18 mouse cellular contexts compared by ENCODE assay signal in genomic region chr13:18172334-18172733, GRCm38 (mm10).
DNase-seq lines count a peak whose midpoint lies in the region; ATAC-seq lines count a peak whose summit lies in the region.
"Had no signal": no experiment of that assay in that cellular context is flagged by ENCODE, and none has a peak within 500 bp of the region (broad histone marks: within the 10 kb centered on the region; RNA-seq: fewer than 3 reads in every experiment).

No protein-coding gene starts in this region.

- no peaks in the 10 kb centered on the region for H3K9me3 ChIP-seq in midbrain, embryonic 12.5 days
- H3K9me3 ChIP-seq in midbrain, embryonic 13.5 days, result no peaks in the 10 kb centered on the region
- H3K9me3 ChIP-seq: embryonic facial prominence, embryonic 15.5 days; lung, embryonic 15.5 days had no signal

- peak; percentile 13 for DNase-seq in embryo, embryonic 11 days
- DNase-seq in embryo, embryonic 10.5 days (ENCODE audit: low spot score), result no peak
- DNase-seq in kidney, postnatal 14 days, result peak; percentile 21
- DNase-seq in yolk sac, embryonic 10.5 days (ENCODE audit: low spot score), result peak; percentile 35
- DNase-seq in spleen, postnatal 4 days (ENCODE audit: low spot score in 2 of 2), result no peak
- no peak for DNase-seq in urinary bladder, postnatal 4 days (ENCODE audit: low spot score in 2 of 2)
- DNase-seq: B cell, adult 2 months; cerebellum, adult 18-20 months; heart, postnatal 10 days; thymus, postnatal 36 days had no signal

- 30% methylated on average over 9 of the region's 9 CpGs for WGBS in midbrain, embryonic 12.5 days
- WGBS in midbrain, embryonic 13.5 days, result 27% methylated on average over 9 of the region's 9 CpGs

- no peak overlapping the region for H3K4me3 ChIP-seq in midbrain, embryonic 12.5 days
- no peak overlapping the region for H3K4me3 ChIP-seq in midbrain, embryonic 13.5 days (replicated peaks)
- H3K4me3 ChIP-seq: embryonic facial prominence, embryonic 15.5 days; lung, embryonic 15.5 days; myocyte had no signal

- peak; percentile 34; the same call in 1 of the 2 replicates for ATAC-seq in midbrain, embryonic 12.5 days (ENCODE audit: low FRiP score, low read depth)
- no peak for ATAC-seq in midbrain, embryonic 13.5 days
- ATAC-seq: forebrain, embryonic 16.5 days; Patski had no signal

- H3K27me3 ChIP-seq in midbrain, embryonic 12.5 days, result no peaks in the 10 kb centered on the region
- H3K27me3 ChIP-seq in midbrain, embryonic 13.5 days, result no peaks in the 10 kb centered on the region
- H3K27me3 ChIP-seq: embryonic facial prominence, embryonic 15.5 days; lung, embryonic 15.5 days had no signal

- no peak overlapping the region for H3K9ac ChIP-seq in midbrain, embryonic 12.5 days (replicated peaks)
- no peak overlapping the region for H3K9ac ChIP-seq in midbrain, embryonic 13.5 days (replicated peaks)
- H3K9ac ChIP-seq: embryonic facial prominence, embryonic 15.5 days; lung, embryonic 15.5 days had no signal

- H3K36me3 ChIP-seq in midbrain, embryonic 12.5 days, result no peaks in the 10 kb centered on the region
- no peaks in the 10 kb centered on the region for H3K36me3 ChIP-seq in midbrain, embryonic 13.5 days
- H3K36me3 ChIP-seq: embryonic facial prominence, embryonic 15.5 days; lung, embryonic 15.5 days had no signal

- H3K4me1 ChIP-seq in midbrain, embryonic 12.5 days, result 0 out of 2 replicates have a peak, but pooled peaks cover 6% of the 10 kb centered on the region
- H3K4me1 ChIP-seq in midbrain, embryonic 13.5 days (replicated peaks), result peaks cover 4% of the 10 kb centered on the region; the same call in 1 of the 2 replicates
- H3K4me1 ChIP-seq: embryonic facial prominence, embryonic 15.5 days; lung, embryonic 15.5 days had no signal

- no peak overlapping the region for H3K4me2 ChIP-seq in midbrain, embryonic 12.5 days (replicated peaks)
- H3K4me2 ChIP-seq in midbrain, embryonic 13.5 days (replicated peaks), result no peak overlapping the region
- H3K4me2 ChIP-seq: embryonic facial prominence, embryonic 15.5 days; lung, embryonic 15.5 days had no signal

- H3K27ac ChIP-seq in midbrain, embryonic 12.5 days (replicated peaks), result no peak overlapping the region
- H3K27ac ChIP-seq in midbrain, embryonic 13.5 days, result no peak overlapping the region
- H3K27ac ChIP-seq: embryonic facial prominence, embryonic 15.5 days; lung, embryonic 15.5 days; stomach, postnatal 0 days had no signal

Comparison
In these comparisons a context has a peak if more than half of its experiments do, and no peak if none do; other contexts are left out.
1. DNase-seq: peak in embryo, embryonic 11 days (single experiment), kidney, postnatal 14 days (single experiment) and yolk sac, embryonic 10.5 days (single experiment); none in embryo, embryonic 10.5 days (single experiment), spleen, postnatal 4 days (0 of 2) and urinary bladder, postnatal 4 days (0 of 2).